Mouse (Mus musculus) G1E (cell line): ENCODE measurements around the gene Vmn1r228. TPM values are rescaled to one million over a fixed set of nuclear protein-coding genes. Genes with fewer than 3 reads are reported as not detected.

Experiments
- ATAC-seq: 2 replicates; pipeline ENCODE4 v1.8.0; 2016; ENCODE audit warnings: mild to moderate bottlenecking; ENCODE audit not compliant: insufficient number of reproducible peaks, poor library complexity, low FRiP score, severe bottlenecking; ENCODE audit errors: extremely low read depth
- DNase-seq: peaks from one replicate; pipeline ENCODE4 v3.0.0; 2012; ENCODE audit warnings: low spot score
- H3K27me3 ChIP-seq: 2 replicates; pipeline ENCODE4 v1.6.1; 2012; ENCODE audit warnings: mild to moderate bottlenecking, low read length, inconsistent platforms; ENCODE audit not compliant: insufficient read depth
- H3K36me3 ChIP-seq: replicated peaks from 2 replicates; pipeline ENCODE3; 2012; ENCODE audit warnings: mild to moderate bottlenecking, inconsistent platforms
- H3K4me1 ChIP-seq: 2 replicates; pipeline ENCODE4 v1.6.1; 2012; ENCODE audit warnings: low read depth, low read length, inconsistent platforms, mixed read lengths; ENCODE audit not compliant: insufficient read depth
- H3K4me3 ChIP-seq: 2 replicates; pipeline ENCODE4 v1.5.1; 2012; ENCODE audit warnings: low read depth, mild to moderate bottlenecking, inconsistent platforms, low read length, moderate library complexity, mixed read lengths
- H3K9me3 ChIP-seq: replicated peaks from 2 replicates; pipeline ENCODE4 v1.6.1; 2012; ENCODE audit warnings: inconsistent platforms
- CTCF ChIP-seq: IDR thresholded peaks from 2 replicates; pipeline ENCODE4 v1.5.1; 2012; ENCODE audit warnings: low read depth, low read length, inconsistent platforms, mixed read lengths
- GATA1 ChIP-seq: IDR thresholded peaks from 2 replicates; pipeline ENCODE4 v1.6.1; 2012; ENCODE audit warnings: borderline replicate concordance, low read length, inconsistent platforms, mixed read lengths
- GATA2 ChIP-seq: IDR thresholded peaks from 2 replicates; pipeline ENCODE4 v1.6.1; 2012; ENCODE audit warnings: low read depth, low read length, inconsistent platforms, borderline replicate concordance
- POLR2AphosphoS5 ChIP-seq: IDR thresholded peaks from 2 replicates; pipeline ENCODE4 v1.6.1; 2012; ENCODE audit warnings: low read depth, low read length, inconsistent platforms; ENCODE audit not compliant: insufficient replicate concordance
- TAL1 ChIP-seq: conservative IDR thresholded peaks from 2 replicates; pipeline ENCODE4 v1.6.1; 2012; ENCODE audit warnings: low read depth, low read length, inconsistent platforms, mixed read lengths
- polyA plus RNA-seq: library from polyadenylated mRNA; stranded (reverse); fragments of >175 nt; gene quantifications from 2 replicates; pipeline ENCODE4 v1.2.3, GENCODE M21; 2012
- total RNA-seq, 2 experiments: library from RNA; stranded (forward) in 1 of 2; stranded (reverse) in 1 of 2; fragments of 200-1000 nt in 1 of 2; fragments of >200 nt in 1 of 2; fragmentation: Nextera tagmentation in 1 of 2; gene quantifications; 2 replicates each; pipeline ENCODE4 v1.2.3; 2014 to 2017

Gene Vmn1r228
- not detected in 2 replicates for total RNA-seq (2014; fragmentation: Nextera tagmentation)
- 0.05 and 0.17 TPM in 2 replicates for total RNA-seq (2017)
- not detected in 2 replicates for polyA plus RNA-seq

GRCm38 (mm10) chr17:20786057-20786456 lies at the start of gene Vmn1r228:
Vmn1r228 (minus strand) TSS chr17:20786157.
- Histone ChIP-seq H3K36me3 (no peaks in the 10 kb centered on the region), H3K27me3 (peaks cover 3% of the 10 kb centered on the region; the same call in 1 of the 2 replicates), H3K4me1 (no peaks in the 10 kb centered on the region), H3K4me3 (no peak within 1 kb of the TSS), H3K9me3 (no peaks in the 10 kb centered on the region)
- ATAC-seq (no peak), DNase-seq (no peak)
- TF ChIP-seq POLR2AphosphoS5: no peak

- H3K36me3 ChIP-seq: no peaks in the 10 kb centered on the region
- DNase-seq: no peak
- no peak for TF ChIP-seq GATA2
These were observed 25.3 kb upstream of the Vmn1r228 start, which contains the start of gene Vmn1r229 for GRCm38 (mm10) chr17:20811255-20811654. Vmn1r229 (plus strand) TSS chr17:20811555.

GRCm38 (mm10) chr17:20729543-20729942 lies 56.4 kb downstream of the Vmn1r228 start, which contains the start of gene Vmn1r227:
Vmn1r227 (plus strand) TSS chr17:20729843.
- ATAC-seq: no peak

More at GRCm38 (mm10) chr17:20811255-20811654, 25.3 kb upstream of the Vmn1r228 start, which contains the start of gene Vmn1r229:
- Histone ChIP-seq H3K9me3 (no peaks in the 10 kb centered on the region), H3K4me3 (no peak within 1 kb of the TSS), H3K4me1 (no peaks in the 10 kb centered on the region), H3K27me3 (0 out of 2 replicates have a peak, but pooled peaks cover 3% of the 10 kb centered on the region)
- no peak for ATAC-seq

More at GRCm38 (mm10) chr17:20729543-20729942, 56.4 kb downstream of the Vmn1r228 start, which contains the start of gene Vmn1r227:
- H3K4me1 ChIP-seq: no peaks in the 10 kb centered on the region
- no peaks in the 10 kb centered on the region for H3K36me3 ChIP-seq
- TF ChIP-seq GATA2 (no peak), TAL1 (no peak), POLR2AphosphoS5 (no peak), GATA1 (no peak), CTCF (no peak)
- H3K4me3 ChIP-seq: no peak within 1 kb of the TSS
- no peaks in the 10 kb centered on the region for H3K27me3 ChIP-seq
- no peak for DNase-seq
- H3K9me3 ChIP-seq: no peaks in the 10 kb centered on the region

Other genes starting within 250 kb of the Vmn1r228 start
- gene Vmn2r109, start 221.4 kb downstream of the Vmn1r228 start, total RNA-seq (2014; fragmentation: Nextera tagmentation): not detected in 2 replicates
- gene Vmn2r109, start 221.4 kb downstream of the Vmn1r228 start, total RNA-seq (2017): 0.06 TPM in 1 of 2 replicates, not detected in the other
- gene Vmn2r109, start 221.4 kb downstream of the Vmn1r228 start, polyA plus RNA-seq: not detected in 2 replicates
- not detected in 2 replicates for gene Vmn2r110, start 189.7 kb downstream of the Vmn1r228 start, total RNA-seq (2014; fragmentation: Nextera tagmentation)
- gene Vmn2r110, start 189.7 kb downstream of the Vmn1r228 start, total RNA-seq (2017): 0.06 and 0.22 TPM in 2 replicates
- not detected in 2 replicates for gene Vmn2r110, start 189.7 kb downstream of the Vmn1r228 start, polyA plus RNA-seq
- gene Fpr-rs3, start 161.3 kb downstream of the Vmn1r228 start, total RNA-seq (2014; fragmentation: Nextera tagmentation): not detected in 2 replicates
- 0.33 TPM in 1 of 2 replicates, not detected in the other for gene Fpr-rs3, start 161.3 kb downstream of the Vmn1r228 start, total RNA-seq (2017)
- gene Fpr-rs3, start 161.3 kb downstream of the Vmn1r228 start, polyA plus RNA-seq: not detected in 2 replicates
- not detected in 2 replicates for gene Vmn1r226, start 103.3 kb downstream of the Vmn1r228 start, total RNA-seq (2014; fragmentation: Nextera tagmentation)
- gene Vmn1r226, start 103.3 kb downstream of the Vmn1r228 start, total RNA-seq (2017): 0.05 and 0.06 TPM in 2 replicates
- not detected in 2 replicates for gene Vmn1r226, start 103.3 kb downstream of the Vmn1r228 start, polyA plus RNA-seq
- gene Vmn1r227, start 56.3 kb downstream of the Vmn1r228 start, total RNA-seq (2014; fragmentation: Nextera tagmentation): not detected in 2 replicates
- 0.05 and 0.06 TPM in 2 replicates for gene Vmn1r227, start 56.3 kb downstream of the Vmn1r228 start, total RNA-seq (2017)
- gene Vmn1r227, start 56.3 kb downstream of the Vmn1r228 start, polyA plus RNA-seq: not detected in 2 replicates
- not detected in 2 replicates for gene Vmn1r229, start 25.4 kb upstream of the Vmn1r228 start, total RNA-seq (2014; fragmentation: Nextera tagmentation)
- 0.06 and 0.11 TPM in 2 replicates for gene Vmn1r229, start 25.4 kb upstream of the Vmn1r228 start, total RNA-seq (2017)
- gene Vmn1r229, start 25.4 kb upstream of the Vmn1r228 start, polyA plus RNA-seq: not detected in 2 replicates
- not detected in 2 replicates for gene Vmn1r230, start 54.3 kb upstream of the Vmn1r228 start, total RNA-seq (2014; fragmentation: Nextera tagmentation)
- gene Vmn1r230, start 54.3 kb upstream of the Vmn1r228 start, total RNA-seq (2017): under 0.01 and 0.11 TPM in 2 replicates
- gene Vmn1r230, start 54.3 kb upstream of the Vmn1r228 start, polyA plus RNA-seq: not detected in 2 replicates
- gene Vmn1r231, start 118.9 kb upstream of the Vmn1r228 start, total RNA-seq (2014; fragmentation: Nextera tagmentation): 3.4 TPM in 1 of 2 replicates, not detected in the other
- gene Vmn1r231, start 118.9 kb upstream of the Vmn1r228 start, total RNA-seq (2017): 0.23 and 0.44 TPM in 2 replicates
- gene Vmn1r231, start 118.9 kb upstream of the Vmn1r228 start, polyA plus RNA-seq: not detected in 2 replicates
- not detected in 2 replicates for gene Vmn1r232, start 133.6 kb upstream of the Vmn1r228 start, total RNA-seq (2014; fragmentation: Nextera tagmentation)
- gene Vmn1r232, start 133.6 kb upstream of the Vmn1r228 start, total RNA-seq (2017): 0.16 TPM in 1 of 2 replicates, not detected in the other
- gene Vmn1r232, start 133.6 kb upstream of the Vmn1r228 start, polyA plus RNA-seq: not detected in 2 replicates
- 472 and 480 TPM in 2 replicates for gene Ppp2r1a, start 159.2 kb upstream of the Vmn1r228 start, total RNA-seq (2014; fragmentation: Nextera tagmentation)
- 145 and 156 TPM in 2 replicates for gene Ppp2r1a, start 159.2 kb upstream of the Vmn1r228 start, total RNA-seq (2017)
- gene Ppp2r1a, start 159.2 kb upstream of the Vmn1r228 start, polyA plus RNA-seq: 103 and 224 TPM in 2 replicates
- gene Vmn1r233, start 210.3 kb upstream of the Vmn1r228 start, total RNA-seq (2014; fragmentation: Nextera tagmentation): not detected in 2 replicates
- gene Vmn1r233, start 210.3 kb upstream of the Vmn1r228 start, total RNA-seq (2017): 0.05 and 0.12 TPM in 2 replicates
- not detected in 2 replicates for gene Vmn1r233, start 210.3 kb upstream of the Vmn1r228 start, polyA plus RNA-seq
- 37.9 and 47.3 TPM in 2 replicates for gene Zfp160, start 222.7 kb upstream of the Vmn1r228 start, total RNA-seq (2014; fragmentation: Nextera tagmentation)
- gene Zfp160, start 222.7 kb upstream of the Vmn1r228 start, total RNA-seq (2017): 28.4 and 31.1 TPM in 2 replicates
- 0.79 and 1.4 TPM in 2 replicates for gene Zfp160, start 222.7 kb upstream of the Vmn1r228 start, polyA plus RNA-seq